Mouse (Mus musculus) CD4-positive, CD25-positive, alpha-beta regulatory T cell, adult 4 months (primary cell): ENCODE measurements around the gene Rbm14. TPM values are rescaled to one million over a fixed set of nuclear protein-coding genes. Genes with fewer than 3 reads are reported as not detected.
"Not testable (repeated sequence)": the region's sequence is repeated elsewhere in the genome, so short reads cannot be mapped to it uniquely, and the experiment has no call there.

Experiments used
- ATAC-seq: one replicate; pipeline ENCODE4 v1.8.0; 2017
- polyA plus RNA-seq, 2 experiments: library from polyadenylated mRNA; unstranded; fragments of 100-300 nt; shearing (Covaris generic); gene quantifications; one replicate each; pipeline ENCODE4 v1.2.1; 2017

The Rbm14 gene
- polyA plus RNA-seq, 2 experiments from 2014 or later = 22.1 to 53.5 TPM

- not testable (repeated sequence) for ATAC-seq
Measured at GRCm38 (mm10) chr19:4812334-4812949, 1.0 kb upstream of the Rbm14 start.

DNA sequence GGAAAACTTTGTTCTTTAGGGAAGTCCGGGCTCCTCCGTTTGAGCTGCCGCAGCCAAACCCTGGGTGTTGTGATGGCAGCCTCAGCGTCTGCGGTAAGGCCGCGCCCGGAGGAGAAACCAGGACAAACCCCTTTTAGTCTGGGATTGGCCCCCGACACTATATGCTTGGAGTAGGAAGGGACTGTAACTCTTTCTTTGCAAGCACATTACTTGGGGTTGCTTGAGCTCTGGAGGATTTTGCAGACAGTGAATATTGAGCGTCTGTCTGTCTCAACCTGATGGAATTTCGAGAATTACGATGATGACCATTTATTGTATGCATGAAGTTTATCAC, 442 bp upstream of the Rbm14 start:
- no peak for ATAC-seq

DNA sequence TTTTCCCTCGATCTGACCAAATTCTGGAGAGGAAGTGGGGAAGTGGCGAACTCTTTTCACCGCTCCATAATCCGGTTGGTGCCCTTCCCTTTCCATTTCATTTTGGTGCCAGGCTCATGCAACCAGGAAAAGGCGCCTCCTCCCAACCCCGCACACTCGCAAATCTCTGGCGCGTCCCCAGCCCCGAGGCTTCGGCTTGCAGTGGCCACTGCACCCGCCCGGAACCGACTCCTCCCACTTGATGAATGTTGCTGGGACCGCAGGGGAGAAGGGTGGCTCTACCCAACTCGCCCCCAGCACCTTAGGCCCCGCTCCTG, 730 bp downstream of the Rbm14 start:
- ATAC-seq = no peak

GRCm38 (mm10) chr19:4810309-4810708, 1.1 kb downstream of the Rbm14 start:
- no peak for ATAC-seq

DNA sequence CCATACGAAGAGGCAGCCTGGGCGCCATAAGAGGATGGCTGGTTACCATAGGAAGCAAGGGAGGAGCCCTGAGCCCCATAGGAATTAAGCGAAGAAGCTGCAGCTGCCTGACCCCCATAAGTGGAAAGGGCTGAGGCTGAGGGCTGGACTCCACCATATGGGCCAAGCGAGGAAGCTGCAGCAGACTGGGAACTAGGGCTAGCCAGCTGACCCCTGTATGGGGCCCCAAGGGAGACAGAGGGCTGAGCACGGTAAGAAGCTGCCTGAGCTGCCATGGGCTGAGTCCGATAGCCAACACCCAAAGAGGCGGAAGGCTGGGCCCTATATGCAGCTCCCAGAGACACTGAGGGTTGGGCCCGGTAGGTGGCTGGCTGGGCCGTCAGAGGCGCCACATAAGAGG, 8.2 kb downstream of the Rbm14 start:
- ATAC-seq = no peak

DNA sequence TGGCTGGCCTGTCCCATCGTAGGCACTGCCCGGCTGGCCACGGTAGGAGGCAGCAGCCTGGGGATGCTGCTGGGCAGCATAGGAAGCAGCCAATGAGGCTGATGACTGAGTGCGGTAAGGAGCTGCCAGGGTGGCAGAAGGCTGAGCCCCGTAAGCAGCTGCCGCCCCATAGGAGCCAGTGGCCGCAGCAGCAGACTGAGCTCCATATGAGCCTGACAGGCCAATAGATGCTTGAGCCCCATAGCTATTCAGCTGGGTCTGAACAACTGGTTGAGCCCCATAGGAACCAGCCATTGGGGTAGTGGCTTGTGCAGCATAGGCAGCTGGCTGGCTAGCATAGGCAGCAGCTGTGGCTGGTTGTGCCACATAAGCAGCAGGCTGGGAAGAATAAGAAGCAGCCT, 8.7 kb downstream of the Rbm14 start:
- no peak for ATAC-seq

- ATAC-seq = no peak
Measured at GRCm38 (mm10) chr19:4799083-4799482, 12.4 kb downstream of the Rbm14 start.

- ATAC-seq = no peak
Measured at GRCm38 (mm10) chr19:4797846-4798245, 13.6 kb downstream of the Rbm14 start.

- no peak for ATAC-seq
Measured at GRCm38 (mm10) chr19:4795929-4796328, 15.5 kb downstream of the Rbm14 start.

DNA sequence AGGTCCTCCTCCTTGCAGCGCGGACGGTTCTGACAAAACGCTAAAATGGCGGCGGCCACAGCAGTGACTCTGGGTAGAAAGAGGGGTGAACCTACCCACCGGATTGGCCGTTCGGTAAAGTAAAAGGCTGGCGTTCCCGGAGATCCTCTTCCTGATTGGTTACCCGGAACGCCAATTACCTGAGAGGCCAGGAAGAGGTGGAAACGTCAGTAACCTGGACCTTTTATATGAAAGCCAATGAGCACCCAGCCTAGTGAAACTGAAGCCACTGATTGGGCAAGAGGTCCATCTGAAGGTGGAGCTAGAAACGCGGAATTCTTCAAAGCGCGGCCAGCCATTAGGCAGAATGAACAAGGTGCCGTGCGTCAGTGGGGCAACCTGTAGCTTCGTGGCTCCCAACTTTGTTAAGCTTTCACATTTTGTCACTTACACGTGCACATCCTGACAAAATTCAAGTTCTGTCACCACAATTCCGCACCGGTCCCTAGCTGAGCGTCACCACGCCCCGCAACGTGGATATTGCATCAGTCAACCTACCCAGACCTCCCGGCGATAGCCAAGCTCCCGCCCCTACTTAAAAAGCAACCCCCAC, 17.5 kb downstream of the Rbm14 start, which contains the start of gene Rbm4:
Gene Rbm4 (minus strand): TSS at position 71 of the 592 bp plus-strand sequence.
- peak; percentile 98 for ATAC-seq

DNA sequence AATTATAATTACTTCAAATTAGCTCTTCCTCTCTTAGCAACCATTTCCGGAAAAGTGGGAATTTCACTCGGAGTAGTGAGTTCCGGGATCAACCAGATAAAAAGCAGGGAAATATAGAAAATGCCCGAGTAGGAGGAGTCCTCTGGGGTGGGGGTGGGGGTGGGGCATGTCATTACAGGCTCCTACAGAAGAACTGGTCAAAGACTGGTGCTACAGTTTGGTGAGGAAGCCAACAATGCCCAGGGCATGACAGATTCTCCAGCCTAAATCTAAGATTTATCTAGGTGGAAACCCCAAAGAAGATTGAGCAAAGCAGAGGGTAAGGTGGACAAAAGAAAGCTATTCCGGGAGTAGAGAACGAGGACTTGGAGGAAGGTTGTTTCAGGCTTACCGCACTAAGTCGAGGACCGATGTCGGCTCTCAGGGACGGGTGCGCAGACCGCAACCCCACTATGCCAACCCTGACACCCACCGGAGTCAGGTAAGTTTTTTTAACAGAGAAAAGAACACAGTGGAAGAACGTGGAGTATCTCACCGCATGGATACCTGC, 18.1 kb downstream of the Rbm14 start:
- no peak for ATAC-seq

DNA sequence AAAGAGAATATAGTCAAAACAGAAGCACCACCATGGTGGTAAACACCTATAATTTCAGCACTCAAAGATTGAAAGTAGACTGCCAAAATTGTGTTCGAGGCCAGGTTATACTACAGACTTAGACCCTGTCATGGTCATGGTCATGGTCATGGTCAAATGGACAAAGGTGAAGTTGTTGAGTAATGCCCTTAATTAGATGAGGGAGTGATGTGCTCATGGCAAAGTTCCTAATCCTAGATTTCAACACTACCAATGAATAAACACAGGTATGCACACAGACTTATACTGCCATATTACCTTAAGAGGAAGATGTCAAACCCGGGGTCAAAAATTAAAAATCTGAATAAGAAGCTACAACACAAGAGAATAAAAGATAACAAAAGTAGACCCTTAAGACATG, 25.1 kb downstream of the Rbm14 start:
- ATAC-seq = no peak

DNA sequence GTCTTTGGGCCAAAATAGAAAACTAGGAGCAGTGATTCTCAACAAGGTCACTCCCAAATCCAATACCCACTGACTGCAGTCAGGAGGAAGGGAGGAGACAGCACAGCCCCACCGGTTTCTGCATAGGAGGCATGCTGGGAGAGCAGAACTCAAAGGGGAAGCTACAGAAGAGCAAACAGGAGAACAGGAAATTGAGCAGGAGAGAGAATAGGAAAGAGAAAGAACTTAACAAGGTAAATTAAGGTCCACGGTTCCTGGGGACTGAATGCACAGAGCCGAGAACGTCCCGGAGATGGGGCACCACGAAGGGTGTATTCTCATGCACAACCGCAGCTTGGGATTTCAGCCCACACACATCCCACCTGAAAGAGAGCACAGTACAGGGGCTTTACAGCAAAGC, 26.2 kb downstream of the Rbm14 start:
- no peak for ATAC-seq

- ATAC-seq = no peak
Measured at GRCm38 (mm10) chr19:4782891-4783290, 28.5 kb downstream of the Rbm14 start.

GRCm38 (mm10) chr19:4772785-4773184, 38.6 kb downstream of the Rbm14 start:
- no peak for ATAC-seq

DNA sequence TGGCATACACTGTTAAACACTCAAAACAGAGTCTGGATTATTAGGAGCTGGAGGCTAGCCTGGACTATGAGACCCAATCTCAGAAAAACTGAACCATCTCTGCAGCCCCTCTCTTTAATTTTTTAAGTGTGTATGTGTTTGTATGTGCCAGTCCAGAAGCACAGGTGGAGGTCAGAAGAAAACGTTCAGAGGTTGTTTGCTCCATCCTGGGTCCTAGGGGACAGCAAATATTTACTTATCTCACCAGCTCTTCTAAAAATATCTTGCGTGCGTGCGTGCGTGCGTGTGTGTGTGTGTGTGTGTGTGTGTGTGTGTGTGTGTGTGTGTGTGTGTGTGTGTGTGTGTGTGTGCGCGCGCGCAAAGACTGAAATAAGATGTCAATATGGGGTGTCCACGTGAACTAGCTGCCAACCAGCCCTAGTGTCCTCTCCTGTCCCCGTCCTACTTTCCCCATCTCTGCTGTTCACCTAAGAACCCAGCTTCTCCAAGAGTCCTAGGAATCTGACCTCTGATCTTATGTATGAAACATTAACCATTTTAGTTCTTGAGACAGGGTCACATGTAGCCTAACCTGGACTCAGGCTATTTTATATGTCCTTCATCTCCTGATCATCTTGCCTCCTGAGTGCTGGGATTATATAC, 43.8 kb downstream of the Rbm14 start:
- no peak for ATAC-seq

GRCm38 (mm10) chr19:4762876-4763275, 48.6 kb downstream of the Rbm14 start:
- ATAC-seq = peak; percentile 32

- not testable (repeated sequence) for ATAC-seq
Measured at GRCm38 (mm10) chr19:4760544-4760943, 50.9 kb downstream of the Rbm14 start.

- ATAC-seq = no peak
Measured at GRCm38 (mm10) chr19:4756921-4757320, 54.5 kb downstream of the Rbm14 start.

DNA sequence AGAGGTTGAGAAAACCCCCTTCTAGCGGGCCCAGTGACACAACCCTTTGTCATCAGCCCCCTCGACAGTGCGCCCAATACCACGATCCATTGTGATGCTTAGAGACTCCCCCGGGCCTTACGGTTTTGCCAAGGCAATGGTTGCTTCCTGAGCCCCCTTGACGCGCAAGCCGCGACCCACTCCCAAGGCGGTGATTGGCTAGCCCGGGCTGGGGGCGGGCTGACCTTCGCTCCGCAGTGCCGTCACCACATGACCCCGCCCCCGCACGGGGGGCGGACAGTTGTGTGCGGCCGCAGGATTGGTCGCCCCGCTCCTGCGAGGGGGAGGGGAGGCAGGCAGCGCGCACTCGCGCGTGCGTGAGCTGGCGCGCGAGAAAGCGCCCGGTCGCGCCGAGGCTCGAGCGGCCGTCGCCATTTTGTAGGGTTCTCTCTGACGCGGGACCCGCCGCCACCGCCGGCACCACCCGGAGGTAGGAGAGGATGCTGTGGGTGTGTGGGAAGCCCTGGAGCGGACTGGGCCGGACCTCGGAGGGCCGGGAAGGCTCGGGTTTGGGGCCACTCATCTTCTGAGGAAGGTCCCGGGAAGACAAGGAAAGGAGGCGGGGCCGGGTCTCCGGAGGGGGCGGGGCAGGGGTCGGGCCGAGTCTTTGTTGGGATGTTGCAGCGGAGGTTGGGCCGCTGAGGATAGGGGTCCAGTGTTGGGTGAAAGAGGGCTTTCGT, 55.1 kb downstream of the Rbm14 start, which contains the start of gene Rbm4b:
Gene Rbm4b (plus strand): TSS at position 305 of the 719 bp plus-strand sequence.
- ATAC-seq = peak; percentile 88

DNA sequence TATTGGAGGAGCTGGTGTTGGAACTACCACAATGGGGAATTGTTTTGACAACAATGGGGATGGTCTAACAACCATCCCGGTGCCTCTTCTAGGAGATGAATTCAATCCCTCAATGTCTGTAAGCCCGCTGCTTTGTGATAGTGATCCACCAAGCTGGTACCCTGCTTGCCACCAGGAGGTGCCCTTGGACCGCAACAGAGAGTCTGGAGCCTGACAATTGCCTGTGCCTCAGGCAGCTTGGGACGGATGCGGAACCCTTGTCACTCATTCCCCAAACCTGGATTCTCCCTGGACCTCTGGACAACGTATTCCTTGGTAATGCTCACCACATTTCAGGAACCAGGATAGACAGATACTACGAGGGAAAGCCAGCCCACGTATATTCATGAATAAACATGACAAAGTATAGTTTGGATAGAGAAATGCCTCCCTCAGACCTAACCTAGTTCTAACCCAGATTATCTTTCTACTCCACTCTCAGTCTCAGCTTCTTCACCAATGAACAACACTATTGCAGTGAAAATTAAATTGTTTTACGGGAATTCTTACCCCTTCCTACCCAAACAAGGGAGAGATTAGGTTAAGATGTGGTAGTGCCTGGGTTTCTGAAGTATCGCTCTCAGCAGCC, 55.8 kb downstream of the Rbm14 start:
- ATAC-seq = peak; percentile 74
